Mouse (Mus musculus): ENCODE results near the gene Atp8a1. TPM values are rescaled to one million over a fixed set of nuclear protein-coding genes. Genes with fewer than 3 reads are reported as not detected.

Atp8a1 gene
- polyA plus RNA-seq, 1 experiment from 2014 or later = 68.9 TPM

DNA sequence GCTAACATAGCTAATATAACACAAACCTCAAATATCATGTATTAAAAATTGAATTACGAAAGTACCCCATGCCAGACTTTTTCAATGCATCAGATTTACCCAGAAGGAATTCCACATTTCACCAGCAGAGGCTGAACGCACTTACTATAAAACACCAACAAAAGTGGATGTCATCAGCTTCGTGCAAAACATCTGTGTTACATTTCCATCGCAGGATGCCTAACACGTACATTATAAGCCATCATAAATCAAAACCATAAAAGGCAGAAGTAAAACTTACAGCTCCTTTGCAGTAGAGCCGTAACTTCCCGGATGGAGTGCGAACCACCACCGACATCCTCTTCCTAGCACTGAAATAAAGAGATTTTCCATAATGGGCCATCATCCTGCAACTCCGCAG, 109.1 kb downstream of the Atp8a1 start:
- no peak overlapping the region for H3K27ac ChIP-seq (ENCODE audit: low read length)
- DNase-seq (ENCODE audit: low spot score) (peak; percentile 24), ATAC-seq (no peak)
- no peak overlapping the region for H3K4me2 ChIP-seq (replicated peaks; ENCODE audit: low read depth, low read length)
- H3K9me3 ChIP-seq (ENCODE audit: low read length) = no peaks in the 10 kb centered on the region
- H3K27me3 ChIP-seq (replicated peaks; ENCODE audit: insufficient read depth, low read length) = no peaks in the 10 kb centered on the region
- WGBS = 62% methylated on average over 10 of the region's 10 CpGs
- no peak overlapping the region for H3K4me3 ChIP-seq (ENCODE audit: low read depth, low read length)
- TF ChIP-seq CTCF (IDR thresholded peaks at IDR 0.05) (peak; percentile 48), EP300 (IDR thresholded peaks at IDR 0.05) (no peak)
- no peaks in the 10 kb centered on the region for H3K36me3 ChIP-seq (ENCODE audit: insufficient read depth, low read length)
- H3K9ac ChIP-seq (replicated peaks; ENCODE audit: low read depth) = no peak overlapping the region
- H3K4me1 ChIP-seq (ENCODE audit: insufficient read depth, low read depth, low read length) = no peaks in the 10 kb centered on the region

- DNase-seq (ENCODE audit: low spot score) (no peak), ATAC-seq (no peak)
- Histone ChIP-seq H3K27ac (ENCODE audit: low read length) (no peak overlapping the region), H3K9ac (replicated peaks; ENCODE audit: low read depth) (no peak overlapping the region), H3K4me3 (ENCODE audit: low read depth, low read length) (no peak overlapping the region), H3K27me3 (replicated peaks; ENCODE audit: insufficient read depth, low read length) (no peaks in the 10 kb centered on the region), H3K36me3 (ENCODE audit: insufficient read depth, low read length) (no peaks in the 10 kb centered on the region), H3K9me3 (ENCODE audit: low read length) (no peaks in the 10 kb centered on the region), H3K4me1 (ENCODE audit: insufficient read depth, low read depth, low read length) (no peaks in the 10 kb centered on the region), H3K4me2 (replicated peaks; ENCODE audit: low read depth, low read length) (no peak overlapping the region)
- WGBS = 97% methylated on average over 1 of the region's 1 CpGs
- TF ChIP-seq CTCF (IDR thresholded peaks at IDR 0.05) (no peak), EP300 (IDR thresholded peaks at IDR 0.05) (no peak)
These were observed 111.5 kb downstream of the Atp8a1 start for GRCm38 (mm10) chr5:67735771-67736170.

DNA sequence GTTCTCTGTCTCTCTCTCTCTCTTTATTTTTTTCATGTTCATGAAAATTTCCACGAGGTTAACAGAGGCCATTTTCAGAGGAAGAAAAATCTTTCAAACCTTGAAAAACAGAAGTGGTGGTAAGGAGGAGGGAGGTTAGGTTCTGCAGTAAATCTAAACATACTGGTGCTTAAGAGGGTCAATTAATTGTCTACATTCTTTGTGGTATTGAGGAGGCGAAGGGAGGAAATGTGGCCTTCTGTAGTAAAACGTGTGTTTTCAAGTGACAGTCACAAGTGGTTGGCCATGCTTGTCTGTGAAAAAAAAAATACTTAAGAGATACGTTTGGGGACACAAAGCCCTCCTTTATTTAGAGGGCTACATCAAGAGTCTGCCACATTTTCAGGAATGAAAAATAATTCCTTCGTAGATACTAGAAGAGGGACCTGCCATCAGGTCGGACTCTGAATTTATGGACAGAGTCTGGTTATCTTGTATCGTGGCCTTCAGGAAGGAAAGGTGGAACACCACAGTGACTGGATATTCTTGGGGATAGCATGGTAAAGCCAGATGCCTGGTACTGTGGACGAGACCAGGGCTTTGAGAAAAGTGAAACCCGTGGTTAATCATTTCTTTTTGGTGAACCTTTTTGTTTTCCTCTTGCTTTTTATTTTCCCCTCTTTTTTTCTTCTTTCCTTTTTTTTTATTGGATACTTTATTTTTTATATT, 113.5 kb downstream of the Atp8a1 start:
- no peak overlapping the region for H3K9ac ChIP-seq (replicated peaks; ENCODE audit: low read depth)
- H3K4me2 ChIP-seq (replicated peaks; ENCODE audit: low read depth, low read length) = no peak overlapping the region
- no peak overlapping the region for H3K4me3 ChIP-seq (ENCODE audit: low read depth, low read length)
- no peaks in the 10 kb centered on the region for H3K9me3 ChIP-seq (ENCODE audit: low read length)
- no peaks in the 10 kb centered on the region for H3K4me1 ChIP-seq (ENCODE audit: insufficient read depth, low read depth, low read length)
- H3K27me3 ChIP-seq (replicated peaks; ENCODE audit: insufficient read depth, low read length) = no peaks in the 10 kb centered on the region
- WGBS = 60% methylated on average over 9 of the region's 9 CpGs
- no peak overlapping the region for H3K27ac ChIP-seq (ENCODE audit: low read length)
- DNase-seq (ENCODE audit: low spot score) (no peak), ATAC-seq (no peak)
- TF ChIP-seq EP300 (IDR thresholded peaks at IDR 0.05) = no peak
- TF ChIP-seq CTCF (IDR thresholded peaks at IDR 0.05) = no peak
- peaks cover 12% of the 10 kb centered on the region for H3K36me3 ChIP-seq (ENCODE audit: insufficient read depth, low read length)

DNA sequence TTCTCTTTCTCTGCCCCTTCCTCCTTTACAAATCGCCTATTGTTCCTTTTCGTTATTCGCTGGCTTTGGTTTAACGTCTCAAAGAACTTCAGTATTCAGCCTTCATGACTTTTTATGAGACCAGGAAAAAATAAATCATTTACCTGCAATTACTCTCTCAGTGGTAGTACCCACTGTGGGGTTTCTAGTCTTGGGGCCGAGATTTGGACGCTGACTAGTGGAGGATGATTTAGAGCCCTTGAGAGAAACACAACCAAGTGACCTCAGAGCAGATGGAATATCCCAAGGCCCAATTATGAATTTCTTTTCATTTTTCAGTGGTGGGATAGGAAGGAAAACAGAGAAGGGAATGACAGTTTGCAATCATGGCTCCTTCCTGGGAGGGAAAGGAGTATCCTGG, 114.1 kb downstream of the Atp8a1 start:
- Histone ChIP-seq H3K4me1 (ENCODE audit: insufficient read depth, low read depth, low read length) (no peaks in the 10 kb centered on the region), H3K4me3 (ENCODE audit: low read depth, low read length) (no peak overlapping the region), H3K4me2 (replicated peaks; ENCODE audit: low read depth, low read length) (no peak overlapping the region), H3K9ac (replicated peaks; ENCODE audit: low read depth) (no peak overlapping the region), H3K27ac (ENCODE audit: low read length) (no peak overlapping the region), H3K9me3 (ENCODE audit: low read length) (no peaks in the 10 kb centered on the region), H3K36me3 (ENCODE audit: insufficient read depth, low read length) (peaks cover 12% of the 10 kb centered on the region), H3K27me3 (replicated peaks; ENCODE audit: insufficient read depth, low read length) (no peaks in the 10 kb centered on the region)
- DNase-seq (ENCODE audit: low spot score) (no peak), ATAC-seq (no peak)
- TF ChIP-seq EP300 (IDR thresholded peaks at IDR 0.05) (no peak), CTCF (IDR thresholded peaks at IDR 0.05) (no peak)
- 86% methylated on average over 6 of the region's 6 CpGs for WGBS

DNA sequence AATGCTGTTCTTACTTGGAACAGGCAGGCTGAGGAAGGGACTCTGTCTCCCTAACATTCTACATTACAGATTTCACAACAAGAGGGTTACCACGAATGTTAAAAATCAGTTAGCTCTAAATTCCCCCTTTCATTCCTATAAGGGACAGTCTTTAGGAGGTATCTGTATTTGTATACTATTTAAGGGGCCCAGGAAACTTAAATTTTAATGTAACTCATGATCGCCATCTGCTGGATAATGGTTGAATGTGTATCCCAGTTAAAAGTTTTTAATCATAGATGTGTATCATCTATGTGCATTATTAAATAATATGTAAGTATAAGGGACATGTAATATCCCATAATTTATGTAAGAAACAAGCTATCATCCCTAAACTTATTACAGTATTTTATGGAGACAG, 119.5 kb downstream of the Atp8a1 start:
- DNase-seq (ENCODE audit: low spot score) (peak; percentile 54), ATAC-seq (no peak)
- H3K9me3 ChIP-seq (ENCODE audit: low read length) = no peaks in the 10 kb centered on the region
- H3K4me3 ChIP-seq (ENCODE audit: low read depth, low read length) = no peak overlapping the region
- no peak overlapping the region for H3K27ac ChIP-seq (ENCODE audit: low read length)
- H3K27me3 ChIP-seq (replicated peaks; ENCODE audit: insufficient read depth, low read length) = no peaks in the 10 kb centered on the region
- TF ChIP-seq CTCF (IDR thresholded peaks at IDR 0.05) (peak; percentile 56), EP300 (IDR thresholded peaks at IDR 0.05) (no peak)
- peaks cover 12% of the 10 kb centered on the region for H3K36me3 ChIP-seq (ENCODE audit: insufficient read depth, low read length)
- H3K4me1 ChIP-seq (ENCODE audit: insufficient read depth, low read depth, low read length) = no peaks in the 10 kb centered on the region
- WGBS = 20% methylated on average over 2 of the region's 2 CpGs
- H3K4me2 ChIP-seq (replicated peaks; ENCODE audit: low read depth, low read length) = no peak overlapping the region
- H3K9ac ChIP-seq (replicated peaks; ENCODE audit: low read depth) = no peak overlapping the region

- H3K9me3 ChIP-seq (ENCODE audit: low read length) = no peaks in the 10 kb centered on the region
- no peak overlapping the region for H3K4me3 ChIP-seq (ENCODE audit: low read depth, low read length)
- no peak overlapping the region for H3K4me2 ChIP-seq (replicated peaks; ENCODE audit: low read depth, low read length)
- 92% methylated on average over 13 of the region's 13 CpGs for WGBS
- TF ChIP-seq EP300 (IDR thresholded peaks at IDR 0.05) (no peak), CTCF (IDR thresholded peaks at IDR 0.05) (no peak)
- no peaks in the 10 kb centered on the region for H3K27me3 ChIP-seq (replicated peaks; ENCODE audit: insufficient read depth, low read length)
- no peak overlapping the region for H3K9ac ChIP-seq (replicated peaks; ENCODE audit: low read depth)
- H3K27ac ChIP-seq (ENCODE audit: low read length) = no peak overlapping the region
- H3K36me3 ChIP-seq (ENCODE audit: insufficient read depth, low read length) = peaks cover 19% of the 10 kb centered on the region
- DNase-seq (ENCODE audit: low spot score) (no peak), ATAC-seq (no peak)
- no peaks in the 10 kb centered on the region for H3K4me1 ChIP-seq (ENCODE audit: insufficient read depth, low read depth, low read length)
These were observed 120.4 kb downstream of the Atp8a1 start for GRCm38 (mm10) chr5:67726810-67727209.

All from lung, postnatal 0 days (tissue).